Comparison of ENCODE assay signal across 9 mouse cellular contexts in genomic region chr5:24604656-24605100, GRCm38 (mm10). TPM values are rescaled to one million over a fixed set of nuclear protein-coding genes. Genes with fewer than 3 reads are reported as not detected.
DNase-seq lines count a peak whose midpoint lies in the region; ATAC-seq and TF ChIP-seq lines count a peak whose summit lies in the region.
"Had no signal": no experiment of that assay in that cellular context is flagged by ENCODE, and none has a peak within 500 bp of the region (broad histone marks: within the 10 kb centered on the region; RNA-seq: fewer than 3 reads in every experiment).

No protein-coding gene starts in this region.

- 2% methylated on average over 26 of the region's 46 CpGs for WGBS in hindbrain, postnatal 0 days
- WGBS in limb, embryonic 10.5 days: under 1% methylated on average over 46 of the region's 46 CpGs
- under 1% methylated on average over 35 of the region's 46 CpGs for WGBS in midbrain, embryonic 13.5 days
- WGBS in stomach, embryonic 16.5 days: under 1% methylated on average over 46 of the region's 46 CpGs

- no peaks in the 10 kb centered on the region for H3K36me3 ChIP-seq in hindbrain, postnatal 0 days (ENCODE audit: insufficient read depth, low read length)
- H3K36me3 ChIP-seq in limb, embryonic 10.5 days: no peaks in the 10 kb centered on the region
- no peaks in the 10 kb centered on the region for H3K36me3 ChIP-seq in midbrain, embryonic 13.5 days
- no peaks in the 10 kb centered on the region for H3K36me3 ChIP-seq in stomach, embryonic 16.5 days (ENCODE audit: control insufficient read depth, insufficient read depth, low read length)

- H3K4me1 ChIP-seq in hindbrain, postnatal 0 days (ENCODE audit: insufficient read depth, low read length): peaks cover 44% of the 10 kb centered on the region
- peaks cover 71% of the 10 kb centered on the region for H3K4me1 ChIP-seq in limb, embryonic 10.5 days
- peaks cover 75% of the 10 kb centered on the region for H3K4me1 ChIP-seq in midbrain, embryonic 13.5 days (replicated peaks)
- H3K4me1 ChIP-seq in stomach, embryonic 16.5 days (ENCODE audit: control insufficient read depth, insufficient read depth, low read length): peaks cover 46% of the 10 kb centered on the region

- TF ChIP-seq CTCF in hindbrain, postnatal 0 days (IDR thresholded peaks at IDR 0.05; ENCODE audit: low read depth): peak; percentile 52

- peak overlapping the region; percentile 98 for H3K27ac ChIP-seq in hindbrain, postnatal 0 days
- peak overlapping the region; percentile 97 for H3K27ac ChIP-seq in limb, embryonic 10.5 days
- H3K27ac ChIP-seq in midbrain, embryonic 13.5 days: peak overlapping the region; percentile 100
- peak overlapping the region; percentile 100 for H3K27ac ChIP-seq in stomach, embryonic 16.5 days (ENCODE audit: low read length)

- intact Hi-C loops in gastrocnemius, postnatal 14 days (cut with DNase I; ENCODE audit: low total_unique reads): no loop called here

- no peaks in the 10 kb centered on the region for H3K9me3 ChIP-seq in hindbrain, postnatal 0 days (ENCODE audit: low read length)
- no peaks in the 10 kb centered on the region for H3K9me3 ChIP-seq in limb, embryonic 10.5 days (replicated peaks)
- no peaks in the 10 kb centered on the region for H3K9me3 ChIP-seq in midbrain, embryonic 13.5 days
- no peaks in the 10 kb centered on the region for H3K9me3 ChIP-seq in stomach, embryonic 16.5 days (replicated peaks; ENCODE audit: control insufficient read depth, low read length)

- H3K9ac ChIP-seq in hindbrain, postnatal 0 days (replicated peaks; ENCODE audit: low read length): peak overlapping the region; percentile 77
- peak overlapping the region; percentile 93 for H3K9ac ChIP-seq in midbrain, embryonic 13.5 days (replicated peaks)
- H3K9ac ChIP-seq in stomach, embryonic 16.5 days (ENCODE audit: low read length): peak overlapping the region; percentile 93

- no peaks in the 10 kb centered on the region for H3K27me3 ChIP-seq in hindbrain, postnatal 0 days (ENCODE audit: insufficient read depth, low read length)
- H3K27me3 ChIP-seq in limb, embryonic 10.5 days (ENCODE audit: low read depth, poor library complexity, severe bottlenecking): peaks cover 42% of the 10 kb centered on the region
- H3K27me3 ChIP-seq in midbrain, embryonic 13.5 days: no peaks in the 10 kb centered on the region
- no peaks in the 10 kb centered on the region for H3K27me3 ChIP-seq in stomach, embryonic 16.5 days (ENCODE audit: control insufficient read depth, insufficient read depth, low read length)

- peak overlapping the region; percentile 76 for H3K4me2 ChIP-seq in hindbrain, postnatal 0 days (ENCODE audit: low read depth, low read length)
- H3K4me2 ChIP-seq in midbrain, embryonic 13.5 days (replicated peaks): peak overlapping the region; percentile 80
- H3K4me2 ChIP-seq in stomach, embryonic 16.5 days (ENCODE audit: low read depth, low read length): peak overlapping the region; percentile 83

- peak; percentile 85 for ATAC-seq in hindbrain, postnatal 0 days
- peak; percentile 75 for ATAC-seq in midbrain, embryonic 13.5 days
- peak; percentile 82 for ATAC-seq in stomach, embryonic 16.5 days (ENCODE audit: insufficient read depth, low FRiP score)
- ATAC-seq in CD4-positive, CD25-positive, alpha-beta regulatory T cell, adult 4 months: no peak

- peak overlapping the region; percentile 60 for H3K4me3 ChIP-seq in hindbrain, postnatal 0 days (ENCODE audit: low read length)
- peak overlapping the region; percentile 60 for H3K4me3 ChIP-seq in limb, embryonic 10.5 days
- peak overlapping the region; percentile 58 for H3K4me3 ChIP-seq in midbrain, embryonic 13.5 days (replicated peaks)
- H3K4me3 ChIP-seq in stomach, embryonic 16.5 days (replicated peaks; ENCODE audit: low read length): peak overlapping the region; percentile 68

- DNase-seq in adrenal gland, postnatal 10 days: peak; percentile 95
- DNase-seq in cerebellum, postnatal 36 days: peak; percentile 73 to 80
- peak; percentile 96 for DNase-seq in gastrocnemius, postnatal 14 days
- DNase-seq in hindbrain, postnatal 0 days (ENCODE audit: low spot score): peak; percentile 91
- peak; percentile 95 for DNase-seq in limb, embryonic 10.5 days (ENCODE audit: low spot score)

RNA-seq across cellular contexts. Expression of gene Chpf2, which starts 18.1 kb away (rescaled TPM):
- total RNA-seq in adrenal gland, postnatal 10 days (2021): 10 to 100 TPM; 35.4 to 46.3 TPM
- 10 to 100 TPM; 15.8 to 17.9 TPM for total RNA-seq in gastrocnemius, postnatal 14 days (2021)
- total RNA-seq in hindbrain, postnatal 0 days (2014; rRNA removed): 38.3 and 46.2 TPM in 2 replicates
- 25.0 and 26.9 TPM in 2 replicates for polyA plus RNA-seq in hindbrain, postnatal 0 days (2015; fragmentation: Nextera tagmentation; extraction: Ambion mirVana)
- 15.1 and 19.0 TPM in 2 replicates for polyA plus RNA-seq in limb, embryonic 10.5 days (2016; fragmentation: Nextera tagmentation; extraction: Ambion mirVana)
- 17.8 and 18.6 TPM in 2 replicates for polyA plus RNA-seq in midbrain, embryonic 13.5 days (2015; fragmentation: Nextera tagmentation; extraction: Ambion mirVana)
- polyA plus RNA-seq in stomach, embryonic 16.5 days (2015; fragmentation: Nextera tagmentation; extraction: Ambion mirVana): 21.8 and 23.9 TPM in 2 replicates
- 10 to 100 TPM in 1 of 2 experiments, 1 to 10 TPM in 1; 9.3 to 15.6 TPM for polyA plus RNA-seq in CD4-positive, CD25-positive, alpha-beta regulatory T cell, adult 4 months (2017; shearing (Covaris generic))

RNA-seq across cellular contexts. Expression of gene Smarcd3, which starts 19.5 kb away (rescaled TPM):
- 10 to 100 TPM; 16.4 to 26.0 TPM for total RNA-seq in adrenal gland, postnatal 10 days (2021)
- total RNA-seq in gastrocnemius, postnatal 14 days (2021): 100 to 1,000 TPM in 1 of 2 experiments, 10 to 100 TPM in 1; 95.1 to 113 TPM
- 246 and 262 TPM in 2 replicates for total RNA-seq in hindbrain, postnatal 0 days (2014; rRNA removed)
- 114 and 128 TPM in 2 replicates for polyA plus RNA-seq in hindbrain, postnatal 0 days (2015; fragmentation: Nextera tagmentation; extraction: Ambion mirVana)
- polyA plus RNA-seq in limb, embryonic 10.5 days (2016; fragmentation: Nextera tagmentation; extraction: Ambion mirVana): 21.5 and 34.3 TPM in 2 replicates
- 119 and 127 TPM in 2 replicates for polyA plus RNA-seq in midbrain, embryonic 13.5 days (2015; fragmentation: Nextera tagmentation; extraction: Ambion mirVana)
- 13.1 and 17.1 TPM in 2 replicates for polyA plus RNA-seq in stomach, embryonic 16.5 days (2015; fragmentation: Nextera tagmentation; extraction: Ambion mirVana)
- under 1 TPM; 0.48 to 0.61 TPM for polyA plus RNA-seq in CD4-positive, CD25-positive, alpha-beta regulatory T cell, adult 4 months (2017; shearing (Covaris generic))

RNA-seq across cellular contexts. Expression of gene Abcf2, which starts 27.4 kb away (rescaled TPM):
- total RNA-seq in adrenal gland, postnatal 10 days (2021): 10 to 100 TPM; 51.0 to 53.3 TPM
- total RNA-seq in gastrocnemius, postnatal 14 days (2021): 10 to 100 TPM; 78.5 to 84.4 TPM
- total RNA-seq in hindbrain, postnatal 0 days (2014; rRNA removed): 60.6 and 65.6 TPM in 2 replicates
- 65.4 and 66.5 TPM in 2 replicates for polyA plus RNA-seq in hindbrain, postnatal 0 days (2015; fragmentation: Nextera tagmentation; extraction: Ambion mirVana)
- 177 and 197 TPM in 2 replicates for polyA plus RNA-seq in limb, embryonic 10.5 days (2016; fragmentation: Nextera tagmentation; extraction: Ambion mirVana)
- 98.2 and 103 TPM in 2 replicates for polyA plus RNA-seq in midbrain, embryonic 13.5 days (2015; fragmentation: Nextera tagmentation; extraction: Ambion mirVana)
- polyA plus RNA-seq in stomach, embryonic 16.5 days (2015; fragmentation: Nextera tagmentation; extraction: Ambion mirVana): 81.7 and 81.9 TPM in 2 replicates
- 10 to 100 TPM; 62.1 to 87.7 TPM for polyA plus RNA-seq in CD4-positive, CD25-positive, alpha-beta regulatory T cell, adult 4 months (2017; shearing (Covaris generic))

RNA-seq across cellular contexts. Expression of gene 4931409K22Rik, which starts 48.1 kb away (rescaled TPM):
- not detected for total RNA-seq in adrenal gland, postnatal 10 days (2021)
- total RNA-seq in gastrocnemius, postnatal 14 days (2021): not detected
- not detected in 2 replicates for total RNA-seq in hindbrain, postnatal 0 days (2014; rRNA removed)
- 0.09 and 0.16 TPM in 2 replicates for polyA plus RNA-seq in hindbrain, postnatal 0 days (2015; fragmentation: Nextera tagmentation; extraction: Ambion mirVana)
- polyA plus RNA-seq in limb, embryonic 10.5 days (2016; fragmentation: Nextera tagmentation; extraction: Ambion mirVana): 0.05 TPM in 1 of 2 replicates, not detected in the other
- 0.07 and 0.08 TPM in 2 replicates for polyA plus RNA-seq in midbrain, embryonic 13.5 days (2015; fragmentation: Nextera tagmentation; extraction: Ambion mirVana)
- 0.13 TPM in 1 of 2 replicates, not detected in the other for polyA plus RNA-seq in stomach, embryonic 16.5 days (2015; fragmentation: Nextera tagmentation; extraction: Ambion mirVana)
- polyA plus RNA-seq in CD4-positive, CD25-positive, alpha-beta regulatory T cell, adult 4 months (2017; shearing (Covaris generic)): not detected
- total RNA-seq: hematopoietic stem cell, adult 5-6 weeks had no signal
